Mouse (Mus musculus): ENCODE measurements around the gene Galnt18. TPM values are rescaled to one million over a fixed set of nuclear protein-coding genes. Genes with fewer than 3 reads are reported as not detected.
A peak's percentile ranks its signal among the peaks of the same experiment; 100 is the strongest.

Galnt18 gene
- total and polyA plus RNA-seq, 2 experiments from 2014 or later, result 16.5 to 27.1 TPM

DNA sequence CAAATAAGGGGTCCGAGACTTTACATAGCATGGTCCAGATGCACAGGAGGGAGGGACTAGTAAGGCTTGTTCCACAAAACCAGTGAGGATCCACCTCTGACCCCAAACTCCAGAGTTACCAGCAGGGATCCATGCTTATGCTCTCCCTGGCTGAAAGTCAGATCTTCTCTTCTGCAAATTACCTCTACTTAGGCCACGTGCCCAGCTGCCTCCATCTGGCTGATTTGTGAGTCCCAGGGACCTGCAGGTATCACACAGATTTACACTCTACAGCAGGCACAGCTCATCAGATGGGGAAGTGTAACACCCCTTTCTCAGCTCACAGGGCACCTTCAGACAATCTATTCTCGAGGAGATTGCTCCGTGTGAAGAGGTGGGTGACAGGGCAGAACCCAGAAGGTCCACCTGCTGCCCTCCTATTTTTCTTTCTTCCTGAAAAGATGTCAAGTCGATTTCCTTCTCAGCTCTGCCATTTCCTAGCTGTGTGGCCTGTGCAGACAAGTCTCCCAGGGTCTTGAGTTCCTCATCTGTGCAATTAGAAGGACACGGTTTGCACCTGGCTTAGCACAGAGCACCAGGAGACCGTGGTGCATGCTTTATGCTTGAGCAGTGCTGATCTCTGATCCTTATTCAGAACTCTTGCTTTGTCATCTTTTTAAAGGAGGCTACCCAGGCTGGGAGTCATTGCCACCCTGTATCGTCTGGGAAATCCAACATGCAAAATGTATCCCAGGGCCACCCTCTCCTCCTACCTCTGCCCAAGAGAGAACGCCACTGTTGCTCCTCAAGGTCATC lies 216.3 kb downstream of the Galnt18 start:
- DNase-seq (ENCODE audit: low spot score) (no peak), ATAC-seq (ENCODE audit: insufficient read depth, low read depth) (no peak)
- WGBS, result 74% methylated on average over 9 of the region's 9 CpGs
- Histone ChIP-seq H3K4me3 (ENCODE audit: low read depth, low read length) (no peak overlapping the region), H3K9ac (replicated peaks; ENCODE audit: low read depth, low read length) (no peak overlapping the region), H3K4me1 (ENCODE audit: control insufficient read depth, insufficient read depth) (no peaks in the 10 kb centered on the region), H3K9me3 (replicated peaks; ENCODE audit: control insufficient read depth, low read length) (peaks cover 5% of the 10 kb centered on the region; the same call in 1 of the 2 replicates), H3K27me3 (ENCODE audit: control insufficient read depth, insufficient read depth, low read length) (no peaks in the 10 kb centered on the region), H3K27ac (ENCODE audit: low read depth) (no peak overlapping the region), H3K36me3 (replicated peaks; ENCODE audit: control insufficient read depth, insufficient read depth, low read length) (no peaks in the 10 kb centered on the region), H3K4me2 (ENCODE audit: low read depth, low read length) (no peak overlapping the region)
- TF ChIP-seq EP300 (IDR thresholded peaks at IDR 0.05; ENCODE audit: low read depth) (no peak), CTCF (IDR thresholded peaks at IDR 0.05; ENCODE audit: low read depth) (no peak)

DNA sequence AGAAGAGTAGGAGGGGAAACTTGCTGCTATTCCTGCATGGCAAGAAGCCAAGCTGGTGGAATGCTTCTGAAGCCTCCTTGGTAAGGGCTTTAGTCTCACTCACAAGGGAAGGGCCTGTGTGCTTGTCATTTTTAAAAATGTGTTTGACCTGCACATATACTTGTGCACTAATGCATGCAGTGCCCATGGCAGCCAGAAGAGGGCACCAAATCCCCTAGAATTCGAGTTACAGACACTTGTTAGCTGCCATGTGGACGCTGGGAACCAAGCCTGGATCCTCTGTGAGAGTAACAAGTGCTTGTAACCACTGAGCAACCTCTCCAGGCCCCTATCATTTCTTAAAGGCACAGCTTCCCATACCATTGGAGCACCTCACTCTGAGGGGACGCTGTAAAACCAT lies 219.7 kb downstream of the Galnt18 start:
- no peak overlapping the region for H3K4me2 ChIP-seq (ENCODE audit: low read depth, low read length)
- no peak overlapping the region for H3K4me3 ChIP-seq (ENCODE audit: low read depth, low read length)
- no peaks in the 10 kb centered on the region for H3K4me1 ChIP-seq (ENCODE audit: control insufficient read depth, insufficient read depth)
- 77% methylated on average over 3 of the region's 3 CpGs for WGBS
- H3K9ac ChIP-seq (replicated peaks; ENCODE audit: low read depth, low read length), result no peak overlapping the region
- H3K27ac ChIP-seq (ENCODE audit: low read depth), result no peak overlapping the region
- H3K9me3 ChIP-seq (replicated peaks; ENCODE audit: control insufficient read depth, low read length), result peaks cover 5% of the 10 kb centered on the region; the same call in 1 of the 2 replicates
- H3K27me3 ChIP-seq (ENCODE audit: control insufficient read depth, insufficient read depth, low read length), result no peaks in the 10 kb centered on the region
- H3K36me3 ChIP-seq (replicated peaks; ENCODE audit: control insufficient read depth, insufficient read depth, low read length), result no peaks in the 10 kb centered on the region
- peak; percentile 16; the same call in 1 of the 2 replicates for TF ChIP-seq CTCF (IDR thresholded peaks at IDR 0.05; ENCODE audit: low read depth)
- no peak for TF ChIP-seq EP300 (IDR thresholded peaks at IDR 0.05; ENCODE audit: low read depth)
- no peak for ATAC-seq (ENCODE audit: insufficient read depth, low read depth)
- no peak for DNase-seq (ENCODE audit: low spot score)

DNA sequence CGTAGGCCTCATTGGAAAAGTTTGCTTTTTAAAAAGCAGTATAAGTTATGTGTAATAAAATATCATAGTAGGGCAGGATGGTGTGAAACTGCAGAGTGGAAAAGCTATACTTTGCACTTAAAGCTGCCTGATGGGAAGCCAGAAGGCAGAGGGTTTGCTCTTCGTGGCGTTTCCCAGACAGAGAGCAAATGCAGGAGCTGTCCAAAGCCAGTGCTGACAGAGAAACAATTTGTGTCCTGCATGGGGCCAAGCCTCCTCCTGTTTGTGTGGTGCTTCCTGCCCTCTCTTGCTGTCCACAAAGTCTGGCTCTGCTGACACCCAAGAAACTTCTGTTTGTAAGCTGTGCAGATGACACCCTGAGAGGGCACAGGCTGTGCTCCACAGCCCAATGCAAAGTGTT lies 220.8 kb downstream of the Galnt18 start:
- Histone ChIP-seq H3K4me1 (ENCODE audit: control insufficient read depth, insufficient read depth) (no peaks in the 10 kb centered on the region), H3K36me3 (replicated peaks; ENCODE audit: control insufficient read depth, insufficient read depth, low read length) (peaks cover 3% of the 10 kb centered on the region), H3K27me3 (ENCODE audit: control insufficient read depth, insufficient read depth, low read length) (no peaks in the 10 kb centered on the region), H3K4me3 (ENCODE audit: low read depth, low read length) (no peak overlapping the region), H3K9ac (replicated peaks; ENCODE audit: low read depth, low read length) (no peak overlapping the region), H3K4me2 (ENCODE audit: low read depth, low read length) (no peak overlapping the region), H3K9me3 (replicated peaks; ENCODE audit: control insufficient read depth, low read length) (peaks cover 5% of the 10 kb centered on the region; the same call in 1 of the 2 replicates), H3K27ac (ENCODE audit: low read depth) (no peak overlapping the region)
- ATAC-seq (ENCODE audit: insufficient read depth, low read depth) (no peak), DNase-seq (ENCODE audit: low spot score) (peak; percentile 29)
- 40% methylated on average over 3 of the region's 3 CpGs for WGBS
- TF ChIP-seq CTCF (IDR thresholded peaks at IDR 0.05; ENCODE audit: low read depth) (no peak), EP300 (IDR thresholded peaks at IDR 0.05; ENCODE audit: low read depth) (no peak)

DNA sequence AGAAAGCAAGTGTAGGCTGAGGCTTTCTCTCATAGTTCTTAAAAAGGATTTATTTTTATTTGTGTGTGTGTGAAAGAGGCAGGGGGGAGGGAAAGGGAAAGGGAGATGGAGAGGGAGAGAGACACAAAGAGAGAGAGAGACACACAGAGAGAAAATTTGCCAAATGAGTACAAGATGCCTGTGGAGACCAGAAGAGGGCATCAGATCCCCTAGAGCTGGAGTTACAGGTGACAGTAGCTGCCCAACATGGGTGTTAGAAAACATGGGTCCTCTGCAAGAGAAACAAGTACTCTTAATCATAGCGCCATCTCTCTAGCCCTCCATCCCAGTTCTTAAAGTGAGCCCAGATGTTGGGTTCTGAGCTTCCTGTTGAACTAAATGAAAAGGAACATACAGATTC lies 228.8 kb downstream of the Galnt18 start:
- DNase-seq (ENCODE audit: low spot score), result no peak
- H3K27me3 ChIP-seq (ENCODE audit: control insufficient read depth, insufficient read depth, low read length), result no peaks in the 10 kb centered on the region
- no peak overlapping the region for H3K27ac ChIP-seq (ENCODE audit: low read depth)
- no peaks in the 10 kb centered on the region for H3K9me3 ChIP-seq (replicated peaks; ENCODE audit: control insufficient read depth, low read length)
- TF ChIP-seq CTCF (IDR thresholded peaks at IDR 0.05; ENCODE audit: low read depth) (peak; percentile 33; the same call in 1 of the 2 replicates), EP300 (IDR thresholded peaks at IDR 0.05; ENCODE audit: low read depth) (no peak)
- no peak overlapping the region for H3K4me3 ChIP-seq (ENCODE audit: low read depth, low read length)
- no peak for ATAC-seq (ENCODE audit: insufficient read depth, low read depth)
- no peak overlapping the region for H3K4me2 ChIP-seq (ENCODE audit: low read depth, low read length)
- H3K4me1 ChIP-seq (ENCODE audit: control insufficient read depth, insufficient read depth), result no peaks in the 10 kb centered on the region
- H3K36me3 ChIP-seq (replicated peaks; ENCODE audit: control insufficient read depth, insufficient read depth, low read length), result peaks cover 16% of the 10 kb centered on the region
- H3K9ac ChIP-seq (replicated peaks; ENCODE audit: low read depth, low read length), result no peak overlapping the region
- 77% methylated on average over 1 of the region's 1 CpGs for WGBS

DNA sequence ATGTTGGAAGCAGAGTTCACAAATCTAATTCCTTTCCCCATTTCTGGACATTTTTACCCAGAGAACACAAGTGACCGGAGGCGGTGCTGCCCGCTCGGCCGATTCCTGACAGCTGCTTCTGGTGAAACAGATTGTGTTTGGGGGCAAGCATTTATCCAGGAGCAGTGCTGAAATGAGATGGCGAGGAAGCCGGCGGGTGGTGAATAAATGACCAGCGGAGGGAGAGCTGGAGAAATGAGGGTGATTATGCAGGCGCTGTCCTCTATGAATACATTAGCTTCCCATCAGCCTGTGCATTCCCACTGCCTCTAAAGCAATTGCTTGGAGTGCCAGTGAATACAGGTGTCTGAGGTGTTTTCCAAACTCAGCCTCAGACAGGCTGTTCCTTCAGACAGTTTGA lies 232.7 kb downstream of the Galnt18 start:
- Histone ChIP-seq H3K36me3 (replicated peaks; ENCODE audit: control insufficient read depth, insufficient read depth, low read length) (peaks cover 1% of the 10 kb centered on the region; the same call in 1 of the 2 replicates), H3K4me2 (ENCODE audit: low read depth, low read length) (no peak overlapping the region), H3K27ac (ENCODE audit: low read depth) (no peak overlapping the region), H3K4me3 (ENCODE audit: low read depth, low read length) (no peak overlapping the region), H3K27me3 (ENCODE audit: control insufficient read depth, insufficient read depth, low read length) (no peaks in the 10 kb centered on the region), H3K9me3 (replicated peaks; ENCODE audit: control insufficient read depth, low read length) (no peaks in the 10 kb centered on the region), H3K9ac (replicated peaks; ENCODE audit: low read depth, low read length) (no peak overlapping the region), H3K4me1 (ENCODE audit: control insufficient read depth, insufficient read depth) (no peaks in the 10 kb centered on the region)
- ATAC-seq (ENCODE audit: insufficient read depth, low read depth) (no peak), DNase-seq (ENCODE audit: low spot score) (no peak)
- WGBS, result 77% methylated on average over 10 of the region's 10 CpGs
- no peak for TF ChIP-seq EP300 (IDR thresholded peaks at IDR 0.05; ENCODE audit: low read depth)
